Mouse (Mus musculus) lung, postnatal 0 days (tissue): ENCODE measurements around the gene Samd1.

Experiments used
- CTCF ChIP-seq: IDR thresholded peaks from 2 replicates; pipeline ENCODE4 v1.5.1; 2016; ENCODE audit warnings: antibody characterized with exemption, mild to moderate bottlenecking
- EP300 ChIP-seq: IDR thresholded peaks from 2 replicates; pipeline ENCODE4 v1.6.1; 2016; ENCODE audit warnings: antibody characterized with exemption, mild to moderate bottlenecking, control low read depth

DNA sequence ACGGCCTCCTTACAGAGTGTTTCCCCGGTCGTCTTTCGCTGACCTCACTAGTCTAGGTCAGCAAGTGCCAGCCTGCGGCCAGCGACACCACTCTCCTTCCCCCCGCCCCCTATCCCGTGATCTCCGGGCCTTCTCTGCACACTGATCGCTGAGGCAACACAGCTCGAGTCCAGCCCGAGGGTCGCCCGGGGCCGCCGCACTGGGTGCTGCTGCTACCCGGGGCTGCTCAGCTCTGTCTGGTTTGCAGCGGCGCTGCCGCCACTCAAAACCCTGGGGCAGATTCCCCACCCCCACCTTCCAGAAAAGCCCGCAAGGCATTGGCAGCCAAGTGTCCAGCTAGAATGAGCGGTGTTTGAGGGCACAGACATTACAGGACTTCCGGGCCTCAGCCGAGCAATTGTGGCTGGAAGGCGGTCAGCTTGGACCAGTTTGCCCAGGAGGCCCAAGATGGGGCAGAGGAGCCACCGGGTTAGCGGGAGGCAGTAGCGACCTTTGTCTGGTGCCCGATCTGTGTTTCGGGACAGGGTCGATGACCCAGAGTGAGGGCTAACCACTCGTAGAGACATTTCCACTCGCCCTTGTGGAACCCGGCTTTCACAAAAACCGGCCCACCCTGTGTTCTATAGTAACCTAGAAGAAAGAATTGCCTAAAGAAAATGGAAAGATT is 15.2 kb downstream of the Samd1 start:
- TF ChIP-seq CTCF (no peak), EP300 (no peak)
